Mouse (Mus musculus): Measurements from ENCODE around the gene Timm8a2. TPM values are rescaled to one million over a fixed set of nuclear protein-coding genes. Genes with fewer than 3 reads are reported as not detected.

Gene Timm8a2
- polyA plus RNA-seq, 1 experiment from 2014 or later: not detected

DNA sequence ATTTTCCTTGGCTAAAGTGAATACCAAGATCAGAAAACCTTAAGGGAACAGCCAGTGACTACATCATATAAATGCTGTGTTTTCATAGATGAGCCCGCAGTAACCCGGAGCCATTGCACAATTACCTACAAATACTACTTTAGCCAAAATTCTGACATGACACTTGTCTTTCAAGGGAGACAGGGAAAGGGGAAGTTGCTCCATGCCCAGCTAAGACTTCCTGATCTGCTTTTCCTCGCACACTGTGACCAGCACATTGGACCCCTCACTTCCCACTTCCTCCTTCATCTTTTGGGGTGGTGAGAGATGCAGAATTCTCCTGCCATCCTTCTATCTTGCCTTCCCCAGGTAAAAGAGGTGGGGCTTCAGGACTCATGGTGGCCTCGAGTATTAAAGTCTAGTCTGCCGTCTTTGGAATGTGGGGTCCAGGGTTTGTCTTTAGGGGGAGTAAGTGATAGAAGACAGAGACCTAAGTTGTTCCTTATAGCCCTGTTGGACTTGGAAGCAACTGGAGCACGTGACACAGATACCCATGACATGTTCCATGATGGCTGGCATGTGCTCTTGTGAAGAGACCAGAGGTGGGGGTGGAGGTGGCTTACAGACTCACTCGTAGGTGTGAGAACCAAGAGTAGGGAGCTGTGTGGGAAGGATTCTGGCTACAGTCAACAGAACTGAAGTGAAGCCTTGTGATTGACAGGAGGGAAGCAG, 39.5 kb upstream of the Timm8a2 start:
- Histone ChIP-seq H3K4me2 (no peak overlapping the region), H3K9me3 (no peaks in the 10 kb centered on the region), H3K27me3 (no peaks in the 10 kb centered on the region), H3K9ac (no peak overlapping the region), H3K4me3 (no peak overlapping the region), H3K27ac (no peak overlapping the region), H3K4me1 (replicated peaks) (no peaks in the 10 kb centered on the region), H3K36me3 (peaks cover 36% of the 10 kb centered on the region)
- ATAC-seq (ENCODE audit: low FRiP score): no peak
- WGBS: 94% methylated on average over 7 of the region's 7 CpGs

DNA sequence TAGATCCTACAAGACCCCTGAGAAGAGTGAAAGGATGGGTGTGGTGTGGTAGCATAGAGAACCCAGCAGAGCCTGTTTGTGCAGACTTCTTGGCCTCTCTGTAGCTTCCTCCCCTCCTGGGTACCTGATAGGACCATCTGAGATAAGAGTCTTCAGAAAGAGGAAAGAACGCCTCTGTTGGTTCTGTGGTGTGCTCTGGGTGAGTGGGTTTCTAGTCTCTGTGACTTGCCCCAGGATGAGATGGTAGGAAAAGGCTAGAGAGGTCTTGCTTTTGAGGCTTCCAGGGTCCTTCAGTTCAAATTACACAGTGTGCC, 39.0 kb upstream of the Timm8a2 start:
- ATAC-seq (ENCODE audit: low FRiP score): no peak
- no peak overlapping the region for H3K27ac ChIP-seq
- H3K27me3 ChIP-seq: no peaks in the 10 kb centered on the region
- H3K9ac ChIP-seq: no peak overlapping the region
- no peaks in the 10 kb centered on the region for H3K4me1 ChIP-seq (replicated peaks)
- H3K4me2 ChIP-seq: no peak overlapping the region
- peaks cover 38% of the 10 kb centered on the region for H3K36me3 ChIP-seq
- H3K9me3 ChIP-seq: no peaks in the 10 kb centered on the region
- WGBS: 86% methylated on average over 1 of the region's 1 CpGs
- no peak overlapping the region for H3K4me3 ChIP-seq

GRCm38 (mm10) chr14:121996786-121997185, 37.7 kb upstream of the Timm8a2 start:
- Histone ChIP-seq H3K9me3 (no peaks in the 10 kb centered on the region), H3K4me2 (no peak overlapping the region), H3K4me3 (no peak overlapping the region), H3K9ac (no peak overlapping the region), H3K4me1 (replicated peaks) (no peaks in the 10 kb centered on the region), H3K36me3 (peaks cover 44% of the 10 kb centered on the region), H3K27me3 (no peaks in the 10 kb centered on the region), H3K27ac (no peak overlapping the region)
- WGBS: 95% methylated on average over 8 of the region's 8 CpGs
- no peak for ATAC-seq (ENCODE audit: low FRiP score)

DNA sequence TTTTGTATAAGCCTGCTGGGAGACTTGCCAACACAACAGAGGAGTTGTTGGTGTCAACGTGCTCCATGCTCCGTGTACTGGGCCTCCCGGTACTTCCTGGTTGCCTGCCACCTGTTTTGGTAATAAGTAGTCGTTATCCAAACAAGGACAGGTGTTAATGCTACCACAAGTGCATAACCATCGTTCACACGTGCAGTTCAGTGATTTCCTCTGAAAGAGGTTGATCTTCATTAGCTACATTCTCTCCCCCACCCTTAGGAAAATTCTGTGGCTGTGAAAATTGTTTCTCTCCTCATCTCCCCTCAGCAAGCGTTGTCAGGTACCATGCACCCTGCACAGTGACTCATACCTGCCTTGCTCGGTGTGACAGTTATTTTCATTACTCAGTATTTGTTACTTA, 35.0 kb upstream of the Timm8a2 start:
- no peaks in the 10 kb centered on the region for H3K27me3 ChIP-seq
- ATAC-seq (ENCODE audit: low FRiP score): no peak
- H3K4me2 ChIP-seq: no peak overlapping the region
- no peak overlapping the region for H3K4me3 ChIP-seq
- peaks cover 39% of the 10 kb centered on the region for H3K36me3 ChIP-seq
- no peaks in the 10 kb centered on the region for H3K4me1 ChIP-seq (replicated peaks)
- H3K27ac ChIP-seq: no peak overlapping the region
- WGBS: 91% methylated on average over 8 of the region's 8 CpGs
- no peaks in the 10 kb centered on the region for H3K9me3 ChIP-seq
- H3K9ac ChIP-seq: no peak overlapping the region

DNA sequence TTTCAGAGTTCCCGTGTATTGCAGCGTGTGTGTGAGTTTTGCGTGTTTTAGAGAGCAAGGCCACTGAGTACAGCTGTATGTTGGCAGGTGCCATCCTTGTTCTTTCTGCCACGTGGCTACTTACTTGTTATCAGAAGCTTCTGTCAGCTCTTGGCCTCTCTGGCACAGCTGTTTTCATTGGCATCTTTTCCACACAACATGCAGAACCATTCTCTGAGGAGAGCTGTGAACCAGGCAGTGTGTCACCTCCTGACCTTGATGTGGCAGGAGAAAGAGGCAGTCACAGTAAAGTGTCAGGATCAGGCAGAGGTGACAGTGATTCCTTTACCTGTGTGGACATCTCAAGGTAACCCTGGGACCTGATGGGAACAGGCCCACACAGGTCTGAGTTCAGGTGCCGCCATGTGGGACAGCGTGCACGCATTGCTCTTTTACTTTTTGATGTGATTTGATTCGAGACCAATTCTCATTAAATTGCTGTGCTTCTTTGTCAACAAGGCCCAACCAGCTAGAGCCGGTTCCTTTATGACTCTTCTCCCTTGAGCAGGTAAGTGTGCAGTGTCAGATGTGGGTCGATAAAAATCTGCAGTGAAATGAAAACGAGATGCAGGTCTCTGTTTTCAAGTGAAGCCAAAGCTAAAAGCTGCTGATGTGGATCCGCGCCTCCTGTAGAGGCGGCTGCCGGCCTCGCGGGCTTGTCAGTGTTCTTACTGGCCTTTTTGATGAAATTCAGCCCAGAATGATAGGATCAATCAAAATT, 33.9 kb upstream of the Timm8a2 start:
- 94% methylated on average over 17 of the region's 17 CpGs for WGBS
- H3K4me3 ChIP-seq: no peak overlapping the region
- H3K4me2 ChIP-seq: no peak overlapping the region
- H3K9ac ChIP-seq: no peak overlapping the region
- no peaks in the 10 kb centered on the region for H3K4me1 ChIP-seq (replicated peaks)
- no peak for ATAC-seq (ENCODE audit: low FRiP score)
- peaks cover 30% of the 10 kb centered on the region for H3K36me3 ChIP-seq
- H3K27ac ChIP-seq: no peak overlapping the region
- no peaks in the 10 kb centered on the region for H3K9me3 ChIP-seq
- no peaks in the 10 kb centered on the region for H3K27me3 ChIP-seq

- Histone ChIP-seq H3K4me3 (no peak overlapping the region), H3K9me3 (no peaks in the 10 kb centered on the region), H3K4me2 (no peak overlapping the region), H3K27ac (no peak overlapping the region), H3K27me3 (no peaks in the 10 kb centered on the region), H3K36me3 (peaks cover 14% of the 10 kb centered on the region; the same call in 1 of the 2 replicates), H3K4me1 (replicated peaks) (no peaks in the 10 kb centered on the region), H3K9ac (no peak overlapping the region)
- ATAC-seq (ENCODE audit: low FRiP score): no peak
- 92% methylated on average over 7 of the region's 7 CpGs for WGBS
Measured at GRCm38 (mm10) chr14:122002224-122002623, 32.2 kb upstream of the Timm8a2 start.

GRCm38 (mm10) chr14:122003812-122004211, 30.7 kb upstream of the Timm8a2 start:
- H3K9me3 ChIP-seq: no peaks in the 10 kb centered on the region
- H3K27me3 ChIP-seq: no peaks in the 10 kb centered on the region
- H3K27ac ChIP-seq: no peak overlapping the region
- ATAC-seq (ENCODE audit: low FRiP score): no peak
- no peak overlapping the region for H3K4me3 ChIP-seq
- H3K36me3 ChIP-seq: peaks cover 13% of the 10 kb centered on the region
- H3K4me1 ChIP-seq (replicated peaks): no peaks in the 10 kb centered on the region
- H3K9ac ChIP-seq: no peak overlapping the region
- no peak overlapping the region for H3K4me2 ChIP-seq

DNA sequence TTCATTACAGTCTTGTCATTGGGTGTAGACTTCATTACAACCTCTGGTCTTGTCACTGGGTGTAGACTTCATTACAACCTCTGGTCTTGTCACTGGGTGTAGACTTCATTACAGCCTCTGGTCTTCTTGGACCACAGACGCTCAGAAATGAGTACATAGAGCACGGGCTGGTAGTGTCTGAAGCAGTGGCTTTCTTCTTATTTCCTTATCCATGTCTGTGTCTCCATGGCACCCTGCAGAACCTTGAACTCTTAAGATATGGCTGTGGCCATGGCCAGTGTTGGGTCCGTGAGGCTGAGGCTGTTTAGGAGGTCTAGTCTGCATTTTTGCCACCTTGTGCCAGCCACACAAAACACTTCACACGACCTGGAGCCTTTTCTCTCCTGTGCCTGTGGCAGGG, 26.2 kb upstream of the Timm8a2 start:
- H3K4me3 ChIP-seq: no peak overlapping the region
- H3K27ac ChIP-seq: no peak overlapping the region
- ATAC-seq (ENCODE audit: low FRiP score): no peak
- H3K36me3 ChIP-seq: peaks cover 39% of the 10 kb centered on the region
- no peak overlapping the region for H3K4me2 ChIP-seq
- H3K27me3 ChIP-seq: no peaks in the 10 kb centered on the region
- no peaks in the 10 kb centered on the region for H3K4me1 ChIP-seq (replicated peaks)
- no peak overlapping the region for H3K9ac ChIP-seq
- H3K9me3 ChIP-seq: no peaks in the 10 kb centered on the region
- 89% methylated on average over 4 of the region's 4 CpGs for WGBS

DNA sequence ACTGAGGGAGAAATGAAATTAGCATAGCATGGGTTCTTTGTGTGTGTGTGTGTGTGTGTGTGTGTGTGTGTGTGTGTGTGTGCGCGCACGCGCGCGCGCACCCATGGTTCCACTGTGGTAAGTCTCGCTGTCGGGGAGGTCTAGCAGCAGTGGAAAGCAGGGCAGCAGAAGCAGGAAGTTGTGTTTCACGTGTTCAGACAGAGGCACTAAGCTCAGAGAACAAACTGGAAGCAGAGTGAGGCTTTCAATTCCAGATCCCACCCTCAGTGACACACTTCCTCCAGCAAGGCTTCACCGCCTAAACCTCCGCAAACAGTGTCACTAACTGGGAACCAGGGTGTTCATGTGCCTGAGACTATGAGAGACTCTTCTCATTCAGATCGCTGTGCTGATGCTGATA, 25.0 kb upstream of the Timm8a2 start:
- Histone ChIP-seq H3K36me3 (peaks cover 48% of the 10 kb centered on the region), H3K4me3 (no peak overlapping the region), H3K9me3 (no peaks in the 10 kb centered on the region), H3K9ac (no peak overlapping the region), H3K4me2 (no peak overlapping the region), H3K27me3 (no peaks in the 10 kb centered on the region), H3K4me1 (replicated peaks) (no peaks in the 10 kb centered on the region), H3K27ac (no peak overlapping the region)
- ATAC-seq (ENCODE audit: low FRiP score): no peak
- 95% methylated on average over 13 of the region's 13 CpGs for WGBS

- whole genome bisulfite sequencing: 87% methylated on average over 7 of the region's 7 CpGs
- H3K27me3 ChIP-seq: no peaks in the 10 kb centered on the region
- H3K27ac ChIP-seq: no peak overlapping the region
- no peak for ATAC-seq (ENCODE audit: low FRiP score)
- H3K9me3 ChIP-seq: no peaks in the 10 kb centered on the region
- no peaks in the 10 kb centered on the region for H3K4me1 ChIP-seq (replicated peaks)
- no peak overlapping the region for H3K4me2 ChIP-seq
- no peak overlapping the region for H3K4me3 ChIP-seq
- H3K36me3 ChIP-seq: peaks cover 53% of the 10 kb centered on the region
- H3K9ac ChIP-seq: no peak overlapping the region
Measured at GRCm38 (mm10) chr14:122010301-122010700, 24.2 kb upstream of the Timm8a2 start.

GRCm38 (mm10) chr14:122011768-122012167, 22.7 kb upstream of the Timm8a2 start:
- no peak for ATAC-seq (ENCODE audit: low FRiP score)
- Histone ChIP-seq H3K4me3 (no peak overlapping the region), H3K4me1 (replicated peaks) (no peaks in the 10 kb centered on the region), H3K9me3 (no peaks in the 10 kb centered on the region), H3K36me3 (peaks cover 56% of the 10 kb centered on the region), H3K4me2 (no peak overlapping the region), H3K27ac (no peak overlapping the region), H3K27me3 (no peaks in the 10 kb centered on the region), H3K9ac (no peak overlapping the region)
- WGBS: 94% methylated on average over 8 of the region's 8 CpGs

- Histone ChIP-seq H3K4me1 (replicated peaks) (no peaks in the 10 kb centered on the region), H3K9ac (no peak overlapping the region), H3K4me3 (no peak overlapping the region), H3K27ac (no peak overlapping the region), H3K4me2 (no peak overlapping the region), H3K36me3 (peaks cover 56% of the 10 kb centered on the region), H3K27me3 (no peaks in the 10 kb centered on the region), H3K9me3 (no peaks in the 10 kb centered on the region)
- WGBS: 74% methylated on average over 5 of the region's 5 CpGs
- ATAC-seq (ENCODE audit: low FRiP score): no peak
Measured at GRCm38 (mm10) chr14:122012193-122012592, 22.3 kb upstream of the Timm8a2 start.

- WGBS: 83% methylated on average over 13 of the region's 13 CpGs
- Histone ChIP-seq H3K9ac (no peak overlapping the region), H3K27me3 (no peaks in the 10 kb centered on the region), H3K27ac (no peak overlapping the region), H3K4me1 (replicated peaks) (no peaks in the 10 kb centered on the region), H3K4me2 (no peak overlapping the region), H3K36me3 (peaks cover 56% of the 10 kb centered on the region), H3K9me3 (no peaks in the 10 kb centered on the region), H3K4me3 (no peak overlapping the region)
- no peak for ATAC-seq (ENCODE audit: low FRiP score)
Measured at GRCm38 (mm10) chr14:122012814-122013213, 21.7 kb upstream of the Timm8a2 start.

All from hindbrain, embryonic 13.5 days (tissue).